Comparison of ENCODE assay signal across 7 mouse cellular contexts in genomic region chr7:17007300-17007699, GRCm38 (mm10). TPM values are rescaled to one million over a fixed set of nuclear protein-coding genes. Genes with fewer than 3 reads are reported as not detected.
A peak's percentile ranks its signal among the peaks of the same experiment; 100 is the strongest.
DNase-seq lines count a peak whose midpoint lies in the region; ATAC-seq and TF ChIP-seq lines count a peak whose summit lies in the region.

No protein-coding gene starts in this region.

- no peaks in the 10 kb centered on the region for H3K9me3 ChIP-seq in lung, embryonic 14.5 days (ENCODE audit: low read depth, low read length)
- H3K9me3 ChIP-seq in forebrain, embryonic 10.5 days, result no peaks in the 10 kb centered on the region

- no peak overlapping the region for H3K4me3 ChIP-seq in lung, embryonic 14.5 days (ENCODE audit: low read depth, low read length)
- no peak overlapping the region for H3K4me3 ChIP-seq in bone marrow, adult 2 months (replicated peaks; ENCODE audit: control insufficient read depth, low read depth, low read length)
- H3K4me3 ChIP-seq in forebrain, embryonic 10.5 days, result no peak overlapping the region

- TF ChIP-seq POLR2A in bone marrow, adult 2 months (IDR thresholded peaks at IDR 0.05; ENCODE audit: borderline replicate concordance, control insufficient read depth, low read depth, low read length), result no peak

- H3K27ac ChIP-seq in lung, embryonic 14.5 days (ENCODE audit: low read depth), result no peak overlapping the region
- H3K27ac ChIP-seq in bone marrow, adult 2 months (ENCODE audit: control insufficient read depth, insufficient read depth, low read depth, low read length, poor library complexity), result no peak overlapping the region
- no peak overlapping the region for H3K27ac ChIP-seq in forebrain, embryonic 10.5 days

- no peak overlapping the region for H3K9ac ChIP-seq in lung, embryonic 14.5 days

- ATAC-seq in lung, embryonic 14.5 days (ENCODE audit: insufficient read depth), result no peak

- TF ChIP-seq CTCF in lung, embryonic 14.5 days (IDR thresholded peaks at IDR 0.05; ENCODE audit: low read depth), result peak; percentile 80
- peak; percentile 83 for TF ChIP-seq CTCF in bone marrow, adult 2 months (IDR thresholded peaks at IDR 0.05; ENCODE audit: control insufficient read depth, insufficient read depth, low read length)

- 83% methylated on average over 4 of the region's 4 CpGs for WGBS in lung, embryonic 14.5 days
- WGBS in bone marrow, adult 2 months, result 36% methylated on average over 4 of the region's 4 CpGs
- 87% methylated on average over 4 of the region's 4 CpGs for WGBS in forebrain, embryonic 10.5 days

- H3K27me3 ChIP-seq in lung, embryonic 14.5 days (ENCODE audit: insufficient read depth, low read length), result no peaks in the 10 kb centered on the region
- no peaks in the 10 kb centered on the region for H3K27me3 ChIP-seq in forebrain, embryonic 10.5 days (ENCODE audit: poor library complexity, severe bottlenecking)

- H3K4me2 ChIP-seq in lung, embryonic 14.5 days, result no peak overlapping the region

- no peaks in the 10 kb centered on the region for H3K4me1 ChIP-seq in lung, embryonic 14.5 days (ENCODE audit: insufficient read depth)
- H3K4me1 ChIP-seq in bone marrow, adult 2 months (ENCODE audit: control insufficient read depth, insufficient read depth, low read length), result no peaks in the 10 kb centered on the region; the same call in 1 of the 2 replicates
- H3K4me1 ChIP-seq in forebrain, embryonic 10.5 days, result no peaks in the 10 kb centered on the region

- peaks cover 87% of the 10 kb centered on the region for H3K36me3 ChIP-seq in lung, embryonic 14.5 days (ENCODE audit: insufficient read depth)
- peaks cover 93% of the 10 kb centered on the region for H3K36me3 ChIP-seq in forebrain, embryonic 10.5 days (replicated peaks)

- DNase-seq in lung, embryonic 14.5 days, result peak; percentile 46
- DNase-seq in lung, postnatal 25 days (ENCODE audit: low spot score), result no peak
- DNase-seq in kidney, postnatal 10 days, result peak; percentile 68
- DNase-seq in thymus, postnatal 10 days (ENCODE audit: low spot score in 2 of 2), result peak; percentile 38 to 53
- no peak for DNase-seq in gastrocnemius, postnatal 10 days
- DNase-seq in forebrain, embryonic 10.5 days (ENCODE audit: extremely low spot score, low spot score), result no peak

RNA-seq across cellular contexts. Expression of gene Ccdc8, which starts 14.8 kb away (rescaled TPM):
- 27.3 and 29.2 TPM in 2 replicates for polyA plus RNA-seq in lung, embryonic 14.5 days (2014; fragmentation: Nextera tagmentation; extraction: Ambion mirVana)
- 1.4 and 2.5 TPM in 2 replicates for polyA plus RNA-seq in bone marrow, adult 2 months (2011; ENCODE audit: insufficient read depth, insufficient read length, low replicate concordance, missing spikeins)
- 10 to 100 TPM; 10.7 to 13.3 TPM for total RNA-seq in gastrocnemius, postnatal 10 days (2021)
- 7.8 and 8.9 TPM in 2 replicates for polyA plus RNA-seq in forebrain, embryonic 10.5 days (2016; fragmentation: Nextera tagmentation; extraction: Ambion mirVana)

RNA-seq across cellular contexts. Expression of gene Ppp5c, which starts 20.4 kb away (rescaled TPM):
- 103 and 117 TPM in 2 replicates for polyA plus RNA-seq in lung, embryonic 14.5 days (2014; fragmentation: Nextera tagmentation; extraction: Ambion mirVana)
- 30.6 and 70.5 TPM in 2 replicates for polyA plus RNA-seq in bone marrow, adult 2 months (2011; ENCODE audit: insufficient read depth, insufficient read length, low replicate concordance, missing spikeins)
- 10 to 100 TPM; 54.1 to 69.8 TPM for total RNA-seq in gastrocnemius, postnatal 10 days (2021)
- polyA plus RNA-seq in forebrain, embryonic 10.5 days (2016; fragmentation: Nextera tagmentation; extraction: Ambion mirVana), result 149 and 150 TPM in 2 replicates

RNA-seq across cellular contexts. Expression of gene Gm42372, which starts 24.4 kb away (rescaled TPM):
- polyA plus RNA-seq in lung, embryonic 14.5 days (2014; fragmentation: Nextera tagmentation; extraction: Ambion mirVana), result 0.09 and 0.20 TPM in 2 replicates
- 0.77 and 1.9 TPM in 2 replicates for polyA plus RNA-seq in bone marrow, adult 2 months (2011; ENCODE audit: insufficient read depth, insufficient read length, low replicate concordance, missing spikeins)
- total RNA-seq in gastrocnemius, postnatal 10 days (2021), result under 1 TPM in 1 of 2 experiments, not detected in 1; 0.16 TPM
- 1.2 and 1.4 TPM in 2 replicates for polyA plus RNA-seq in forebrain, embryonic 10.5 days (2016; fragmentation: Nextera tagmentation; extraction: Ambion mirVana)

RNA-seq across cellular contexts. Expression of gene Pnmal1, which starts 47.8 kb away (rescaled TPM):
- polyA plus RNA-seq in lung, embryonic 14.5 days (2014; fragmentation: Nextera tagmentation; extraction: Ambion mirVana), result 0.11 and 0.20 TPM in 2 replicates
- polyA plus RNA-seq in bone marrow, adult 2 months (2011; ENCODE audit: insufficient read depth, insufficient read length, low replicate concordance, missing spikeins), result not detected in 2 replicates
- total RNA-seq in gastrocnemius, postnatal 10 days (2021), result under 1 TPM; 0.16 to 0.21 TPM
- 7.3 and 9.3 TPM in 2 replicates for polyA plus RNA-seq in forebrain, embryonic 10.5 days (2016; fragmentation: Nextera tagmentation; extraction: Ambion mirVana)

RNA-seq across cellular contexts. Expression of gene Hif3a, which starts 54.9 kb away (rescaled TPM):
- polyA plus RNA-seq in lung, embryonic 14.5 days (2014; fragmentation: Nextera tagmentation; extraction: Ambion mirVana), result 33.1 and 38.0 TPM in 2 replicates
- 1.8 and 3.3 TPM in 2 replicates for polyA plus RNA-seq in bone marrow, adult 2 months (2011; ENCODE audit: insufficient read depth, insufficient read length, low replicate concordance, missing spikeins)
- 1 to 10 TPM; 1.9 to 3.1 TPM for total RNA-seq in gastrocnemius, postnatal 10 days (2021)
- 4.3 and 5.3 TPM in 2 replicates for polyA plus RNA-seq in forebrain, embryonic 10.5 days (2016; fragmentation: Nextera tagmentation; extraction: Ambion mirVana)

Comparison
In these comparisons a context has a peak if more than half of its experiments do, and no peak if none do; other contexts are left out.
1. DNase-seq: peak in lung, embryonic 14.5 days (single experiment), kidney, postnatal 10 days (single experiment) and thymus, postnatal 10 days (2 of 2); none in lung, postnatal 25 days (single experiment), gastrocnemius, postnatal 10 days (single experiment) and forebrain, embryonic 10.5 days (single experiment).